Comparison of ENCODE assay signal across 29 mouse cellular contexts in genomic region chr3:87891481-87891880, GRCm38 (mm10).
"Had no signal": no experiment of that assay in that cellular context is flagged by ENCODE, and none has a peak within 500 bp of the region (broad histone marks: within the 10 kb centered on the region; RNA-seq: fewer than 3 reads in every experiment).

No protein-coding gene starts in this region.

- H3K9me3 ChIP-seq: embryonic facial prominence, embryonic 12.5 days; embryonic facial prominence, embryonic 13.5 days; embryonic facial prominence, embryonic 15.5 days; forebrain, embryonic 12.5 days; forebrain, embryonic 13.5 days; forebrain, embryonic 15.5 days; heart, embryonic 10.5 days had no signal

- ATAC-seq: forebrain, embryonic 13.5 days; forebrain, embryonic 14.5 days; forebrain, embryonic 15.5 days; forebrain, embryonic 16.5 days; forebrain, postnatal 0 days had no signal

- H3K4me2 ChIP-seq: embryonic facial prominence, embryonic 12.5 days; embryonic facial prominence, embryonic 13.5 days; embryonic facial prominence, embryonic 15.5 days; forebrain, embryonic 12.5 days; forebrain, embryonic 13.5 days; forebrain, embryonic 15.5 days; heart, embryonic 11.5 days; heart, embryonic 12.5 days had no signal

- H3K9ac ChIP-seq: embryonic facial prominence, embryonic 12.5 days; embryonic facial prominence, embryonic 13.5 days; embryonic facial prominence, embryonic 15.5 days; forebrain, embryonic 12.5 days; forebrain, embryonic 13.5 days; forebrain, embryonic 15.5 days; forebrain, postnatal 0 days; heart, embryonic 12.5 days had no signal

- H3K27me3 ChIP-seq: embryonic facial prominence, embryonic 12.5 days; embryonic facial prominence, embryonic 13.5 days; embryonic facial prominence, embryonic 15.5 days; forebrain, embryonic 12.5 days; forebrain, embryonic 13.5 days; forebrain, embryonic 15.5 days; heart, embryonic 12.5 days had no signal

- H3K4me1 ChIP-seq: embryonic facial prominence, embryonic 12.5 days; embryonic facial prominence, embryonic 15.5 days; forebrain, embryonic 10.5 days; forebrain, embryonic 12.5 days; forebrain, embryonic 13.5 days; forebrain, embryonic 15.5 days; heart, embryonic 12.5 days had no signal

- DNase-seq: cerebellum, adult 2 months; cerebellum, adult 8-10 months; cerebellum, adult 9-10 months; cerebellum, adult 9-11 months; cerebellum, postnatal 10 days; cerebellum, postnatal 14 days; cerebellum, postnatal 25 days; cerebellum, postnatal 36 days; forebrain, postnatal 0 days; gastrocnemius, adult 2 months; gastrocnemius, postnatal 10 days; gastrocnemius, postnatal 14 days; gastrocnemius, postnatal 25 days; gastrocnemius, postnatal 36 days; heart, adult 18-20 months; heart, adult 2 months had no signal

- H3K4me3 ChIP-seq: embryonic facial prominence, embryonic 12.5 days; embryonic facial prominence, embryonic 13.5 days; embryonic facial prominence, embryonic 15.5 days; erythroblast, embryonic 14.5 days; forebrain, embryonic 10.5 days; forebrain, embryonic 12.5 days; forebrain, embryonic 13.5 days; forebrain, embryonic 15.5 days; gastrocnemius, adult 2 months; heart, adult 2 months; heart, embryonic 10.5 days; heart, embryonic 12.5 days had no signal

- H3K36me3 ChIP-seq: embryonic facial prominence, embryonic 12.5 days; embryonic facial prominence, embryonic 13.5 days; embryonic facial prominence, embryonic 15.5 days; forebrain, embryonic 10.5 days; forebrain, embryonic 12.5 days; forebrain, embryonic 15.5 days; heart, embryonic 10.5 days; heart, embryonic 12.5 days had no signal

- H3K27ac ChIP-seq: embryonic facial prominence, embryonic 12.5 days; embryonic facial prominence, embryonic 13.5 days; embryonic facial prominence, embryonic 15.5 days; forebrain, embryonic 10.5 days; forebrain, embryonic 12.5 days; forebrain, embryonic 13.5 days; forebrain, embryonic 15.5 days; gastrocnemius, adult 2 months; heart, adult 2 months; heart, embryonic 10.5 days had no signal
